Mouse (Mus musculus): ENCODE measurements at regions not wholly inside any gene's neighbourhood (a gene's known extent, or its start where the extent isn't known, plus 50 kb on each side); places are given as distances from the start of the nearest gene placed in this dataset.

DNA sequence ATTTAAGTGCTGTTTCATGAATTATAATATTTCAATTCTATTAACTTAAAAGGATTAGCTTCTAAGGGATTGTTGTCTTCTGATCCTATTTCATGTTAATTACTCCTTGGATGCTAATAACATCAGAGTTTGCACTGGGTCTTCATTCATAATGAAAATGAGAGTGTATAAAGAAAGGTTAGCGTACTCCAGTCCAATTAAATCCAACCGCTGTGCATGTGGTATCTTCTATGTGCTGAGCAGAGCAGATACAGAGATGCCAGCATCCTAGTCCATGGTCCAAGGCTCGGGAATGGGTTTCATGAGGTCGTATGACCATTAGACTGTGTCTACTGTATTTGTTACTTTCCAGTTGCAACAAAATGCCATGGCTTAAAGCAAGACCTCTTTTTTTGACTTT, 307.5 kb downstream of the Bbx start:
- no peaks in the 10 kb centered on the region for H3K4me1 ChIP-seq (replicated peaks)
- H3K9ac ChIP-seq: no peak overlapping the region
- H3K4me3 ChIP-seq: no peak overlapping the region
- H3K9me3 ChIP-seq: no peaks in the 10 kb centered on the region
- no peak for ATAC-seq (ENCODE audit: low FRiP score)
- no peak overlapping the region for H3K27ac ChIP-seq
- WGBS: 80% methylated on average over 4 of the region's 4 CpGs
- H3K4me2 ChIP-seq: no peak overlapping the region
- H3K27me3 ChIP-seq: no peaks in the 10 kb centered on the region
- no peaks in the 10 kb centered on the region for H3K36me3 ChIP-seq

- no peak overlapping the region for H3K4me2 ChIP-seq
- H3K4me1 ChIP-seq (replicated peaks): no peaks in the 10 kb centered on the region
- H3K27ac ChIP-seq: no peak overlapping the region
- WGBS: 88% methylated on average over 5 of the region's 5 CpGs
- H3K9me3 ChIP-seq: no peaks in the 10 kb centered on the region
- H3K9ac ChIP-seq: no peak overlapping the region
- no peak for ATAC-seq (ENCODE audit: low FRiP score)
- H3K36me3 ChIP-seq: no peaks in the 10 kb centered on the region
- no peaks in the 10 kb centered on the region for H3K27me3 ChIP-seq
- H3K4me3 ChIP-seq: no peak overlapping the region
Measured at GRCm38 (mm10) chr16:50125564-50125963, 306.6 kb downstream of the Bbx start.

DNA sequence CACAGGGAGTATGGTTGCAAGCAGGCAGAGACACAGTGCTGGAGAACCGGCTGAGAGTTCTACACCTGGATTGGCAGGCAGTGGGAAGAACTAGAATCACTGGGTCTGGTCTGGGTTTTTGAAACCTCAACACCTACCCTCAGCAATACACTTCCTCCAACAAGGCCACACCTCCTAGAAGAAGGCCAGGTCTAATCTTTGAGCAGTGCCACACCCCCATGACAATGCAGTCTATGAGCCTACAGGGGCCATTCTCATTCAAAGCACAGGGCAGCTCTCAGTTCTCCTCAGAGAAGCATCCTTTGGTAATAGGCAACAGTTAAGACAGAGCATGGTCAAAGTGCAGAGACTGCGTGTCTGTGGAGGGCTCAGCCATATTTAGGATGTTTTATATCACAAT, 300.8 kb downstream of the Bbx start:
- H3K27ac ChIP-seq: no peak overlapping the region
- no peaks in the 10 kb centered on the region for H3K27me3 ChIP-seq
- H3K4me1 ChIP-seq (replicated peaks): no peaks in the 10 kb centered on the region
- no peaks in the 10 kb centered on the region for H3K36me3 ChIP-seq
- H3K4me2 ChIP-seq: no peak overlapping the region
- 97% methylated on average over 2 of the region's 2 CpGs for WGBS
- no peaks in the 10 kb centered on the region for H3K9me3 ChIP-seq
- no peak for ATAC-seq (ENCODE audit: low FRiP score)
- H3K4me3 ChIP-seq: no peak overlapping the region
- H3K9ac ChIP-seq: no peak overlapping the region

Data from hindbrain, embryonic 13.5 days (tissue).